Mouse (Mus musculus): ENCODE measurements at regions not wholly inside any gene's neighbourhood (a gene's known extent, or its start where the extent isn't known, plus 50 kb on each side); places are given as distances from the start of the nearest gene placed in this dataset.

GRCm38 (mm10) chr3:154513566-154513965, 82.9 kb upstream of the Cryz start:
- no peak for DNase-seq

- DNase-seq, result no peak
These were observed 86.4 kb upstream of the Cryz start for GRCm38 (mm10) chr3:154510160-154510559.

GRCm38 (mm10) chr3:154509394-154509793, 87.1 kb upstream of the Cryz start:
- no peak for DNase-seq

GRCm38 (mm10) chr3:154493387-154493920, 103.1 kb upstream of the Cryz start:
- no peak for DNase-seq

- no peak for DNase-seq
These were observed 124.1 kb upstream of the Cryz start for GRCm38 (mm10) chr3:154472426-154472825.

GRCm38 (mm10) chr3:154467581-154468374, 128.7 kb upstream of the Cryz start:
- no peak for DNase-seq

GRCm38 (mm10) chr3:154458208-154458607, 127.7 kb upstream of the Lhx8 start:
- DNase-seq, result no peak

- no peak for DNase-seq
These were observed 122.6 kb upstream of the Lhx8 start for GRCm38 (mm10) chr3:154453025-154453424.

- no peak for DNase-seq
These were observed 122.1 kb upstream of the Lhx8 start for GRCm38 (mm10) chr3:154452585-154452984.

- DNase-seq, result no peak
These were observed 120.7 kb upstream of the Lhx8 start for GRCm38 (mm10) chr3:154451169-154451568.

- DNase-seq, result no peak
These were observed 113.1 kb upstream of the Lhx8 start for GRCm38 (mm10) chr3:154443351-154444075.

GRCm38 (mm10) chr3:154441454-154441853, 111.0 kb upstream of the Lhx8 start:
- peak; percentile 13 for DNase-seq

- DNase-seq, result no peak
These were observed 110.4 kb upstream of the Lhx8 start for GRCm38 (mm10) chr3:154440899-154441298.

- no peak for DNase-seq
These were observed 100.4 kb upstream of the Lhx8 start for GRCm38 (mm10) chr3:154430856-154431255.

GRCm38 (mm10) chr3:154429666-154430065, 99.2 kb upstream of the Lhx8 start:
- DNase-seq, result no peak

GRCm38 (mm10) chr3:154424589-154424988, 94.1 kb upstream of the Lhx8 start:
- no peak for DNase-seq

- DNase-seq, result no peak
These were observed 91.0 kb upstream of the Lhx8 start for GRCm38 (mm10) chr3:154421461-154421950.

- no peak for DNase-seq
These were observed 87.8 kb upstream of the Lhx8 start for GRCm38 (mm10) chr3:154418177-154418832.

GRCm38 (mm10) chr3:154414358-154414757, 83.9 kb upstream of the Lhx8 start:
- DNase-seq, result no peak

- DNase-seq, result no peak
These were observed 79.8 kb upstream of the Lhx8 start for GRCm38 (mm10) chr3:154410292-154410691.

GRCm38 (mm10) chr3:154402081-154402480, 71.6 kb upstream of the Lhx8 start:
- DNase-seq, result no peak

GRCm38 (mm10) chr3:154393626-154394025, 63.2 kb upstream of the Lhx8 start:
- DNase-seq, result no peak

GRCm38 (mm10) chr3:154391629-154392028, 61.2 kb upstream of the Lhx8 start:
- DNase-seq, result no peak
